16 mouse cellular contexts compared by ENCODE assay signal in the genomic region with DNA sequence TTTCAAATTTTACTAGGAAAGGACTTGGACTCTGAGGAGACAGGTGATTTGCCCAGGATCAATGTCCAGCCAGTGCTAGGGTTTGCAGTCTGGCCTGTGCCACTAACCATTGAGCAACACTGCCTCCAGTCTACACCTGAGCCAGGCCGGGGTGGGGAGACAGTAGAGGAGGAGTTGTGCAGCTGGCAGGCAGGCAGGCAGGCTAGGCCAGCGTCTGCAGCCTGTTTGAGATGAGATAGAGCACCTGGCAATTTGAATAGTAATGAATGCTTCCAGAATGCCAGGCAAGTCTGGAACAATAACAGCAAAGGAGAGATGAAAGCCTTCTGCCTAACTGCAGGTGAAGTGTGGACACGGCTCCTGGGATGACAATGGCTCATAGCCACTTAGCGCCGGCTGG. TPM values are rescaled to one million over a fixed set of nuclear protein-coding genes. Genes with fewer than 3 reads are reported as not detected.
A peak's percentile ranks its signal among the peaks of the same experiment; 100 is the strongest.
DNase-seq lines count a peak whose midpoint lies in the region; ATAC-seq lines count a peak whose summit lies in the region.
"Had no signal": no experiment of that assay in that cellular context is flagged by ENCODE, and none has a peak within 500 bp of the region (broad histone marks: within the 10 kb centered on the region; RNA-seq: fewer than 3 reads in every experiment).

No protein-coding gene starts in this region.

- H3K27ac ChIP-seq in hindbrain, embryonic 15.5 days (replicated peaks), result no peak overlapping the region
- H3K27ac ChIP-seq in hindbrain, embryonic 10.5 days, result no peak overlapping the region
- H3K27ac ChIP-seq in midbrain, embryonic 13.5 days, result peak overlapping the region; percentile 7; the same call in 1 of the 2 replicates
- no peak overlapping the region for H3K27ac ChIP-seq in midbrain, embryonic 11.5 days (ENCODE audit: low read depth, low read length)
- peak overlapping the region; percentile 70 for H3K27ac ChIP-seq in forebrain, embryonic 14.5 days (ENCODE audit: low read depth, low read length)
- H3K27ac ChIP-seq: heart, adult 2 months; heart, embryonic 15.5 days had no signal

- 43% methylated on average over 5 of the region's 5 CpGs for WGBS in hindbrain, embryonic 15.5 days
- 79% methylated on average over 5 of the region's 5 CpGs for WGBS in hindbrain, embryonic 10.5 days
- 53% methylated on average over 5 of the region's 5 CpGs for WGBS in midbrain, embryonic 13.5 days
- WGBS in midbrain, embryonic 11.5 days, result 82% methylated on average over 5 of the region's 5 CpGs
- WGBS in forebrain, embryonic 14.5 days, result 64% methylated on average over 5 of the region's 5 CpGs

- H3K4me2 ChIP-seq in hindbrain, embryonic 15.5 days, result no peak overlapping the region
- no peak overlapping the region for H3K4me2 ChIP-seq in midbrain, embryonic 13.5 days (replicated peaks)
- H3K4me2 ChIP-seq in midbrain, embryonic 11.5 days, result no peak overlapping the region
- no peak overlapping the region for H3K4me2 ChIP-seq in forebrain, embryonic 14.5 days (ENCODE audit: low read length)
- H3K4me2 ChIP-seq: heart, embryonic 15.5 days had no signal

- H3K4me3 ChIP-seq in hindbrain, embryonic 15.5 days, result no peak overlapping the region
- no peak overlapping the region for H3K4me3 ChIP-seq in hindbrain, embryonic 10.5 days
- H3K4me3 ChIP-seq in midbrain, embryonic 13.5 days (replicated peaks), result no peak overlapping the region
- H3K4me3 ChIP-seq in midbrain, embryonic 11.5 days (ENCODE audit: low read depth, low read length), result no peak overlapping the region
- no peak overlapping the region for H3K4me3 ChIP-seq in forebrain, embryonic 14.5 days (ENCODE audit: low read depth, low read length)
- H3K4me3 ChIP-seq: heart, adult 2 months; heart, embryonic 15.5 days had no signal

- no peak overlapping the region for H3K9ac ChIP-seq in hindbrain, embryonic 15.5 days
- H3K9ac ChIP-seq in midbrain, embryonic 13.5 days (replicated peaks), result no peak overlapping the region
- no peak overlapping the region for H3K9ac ChIP-seq in midbrain, embryonic 11.5 days (ENCODE audit: low read length)
- H3K9ac ChIP-seq in forebrain, embryonic 14.5 days (ENCODE audit: low read length), result no peak overlapping the region
- H3K9ac ChIP-seq: heart, embryonic 15.5 days had no signal

- H3K4me1 ChIP-seq in hindbrain, embryonic 15.5 days (replicated peaks), result peaks cover 16% of the 10 kb centered on the region
- H3K4me1 ChIP-seq in hindbrain, embryonic 10.5 days (replicated peaks), result peaks cover 41% of the 10 kb centered on the region
- peaks cover 41% of the 10 kb centered on the region for H3K4me1 ChIP-seq in midbrain, embryonic 13.5 days (replicated peaks)
- peaks cover 3% of the 10 kb centered on the region; the same call in 1 of the 2 replicates for H3K4me1 ChIP-seq in midbrain, embryonic 11.5 days (ENCODE audit: control insufficient read depth, insufficient read depth, low read length)
- H3K4me1 ChIP-seq in forebrain, embryonic 14.5 days (ENCODE audit: control insufficient read depth, insufficient read depth, low read length), result no peaks in the 10 kb centered on the region; the same call in 1 of the 2 replicates
- H3K4me1 ChIP-seq: heart, embryonic 15.5 days had no signal

- peaks cover 1% of the 10 kb centered on the region for H3K9me3 ChIP-seq in hindbrain, embryonic 15.5 days
- peaks cover 16% of the 10 kb centered on the region for H3K9me3 ChIP-seq in hindbrain, embryonic 10.5 days
- peaks cover 10% of the 10 kb centered on the region for H3K9me3 ChIP-seq in midbrain, embryonic 13.5 days
- peaks cover under 1% of the 10 kb centered on the region; the same call in 1 of the 2 replicates for H3K9me3 ChIP-seq in midbrain, embryonic 11.5 days (ENCODE audit: control insufficient read depth, low read length)
- peaks cover 2% of the 10 kb centered on the region; the same call in 1 of the 2 replicates for H3K9me3 ChIP-seq in forebrain, embryonic 14.5 days (replicated peaks; ENCODE audit: control insufficient read depth, low read length)

- no peaks in the 10 kb centered on the region for H3K36me3 ChIP-seq in hindbrain, embryonic 15.5 days
- H3K36me3 ChIP-seq in hindbrain, embryonic 10.5 days, result peaks cover 7% of the 10 kb centered on the region; the same call in 1 of the 2 replicates
- peaks cover 8% of the 10 kb centered on the region; the same call in 1 of the 2 replicates for H3K36me3 ChIP-seq in midbrain, embryonic 13.5 days
- H3K36me3 ChIP-seq in midbrain, embryonic 11.5 days (ENCODE audit: control insufficient read depth, insufficient read depth, low read length), result no peaks in the 10 kb centered on the region
- H3K36me3 ChIP-seq in forebrain, embryonic 14.5 days (ENCODE audit: control insufficient read depth, insufficient read depth, low read length), result no peaks in the 10 kb centered on the region
- H3K36me3 ChIP-seq: heart, embryonic 15.5 days had no signal

- no peak for DNase-seq in hindbrain, embryonic 10.5 days (ENCODE audit: low spot score)
- DNase-seq in midbrain, embryonic 11.5 days (ENCODE audit: low spot score, missing footprints), result no peak
- peak; percentile 42 for DNase-seq in brain, adult 2 months (ENCODE audit: low read depth, low spot score)
- peak; percentile 48 for DNase-seq in forebrain, embryonic 14.5 days (ENCODE audit: low spot score)
- DNase-seq in ovary, adult 18-20 months (ENCODE audit: low spot score), result no peak
- no peak for DNase-seq in embryo, embryonic 9.5 days (ENCODE audit: extremely low spot score)
- DNase-seq: adrenal gland, postnatal 36 days; gastrocnemius, postnatal 14 days; heart, adult 2 months; lung, adult 18-20 months; right cerebral cortex, postnatal 25 days had no signal

- ATAC-seq in hindbrain, embryonic 15.5 days (ENCODE audit: low FRiP score, low read depth), result peak; percentile 36; the same call in 1 of the 2 replicates
- ATAC-seq in midbrain, embryonic 13.5 days, result peak; percentile 25; the same call in 1 of the 2 replicates
- no peak for ATAC-seq in midbrain, embryonic 11.5 days (ENCODE audit: low FRiP score)
- ATAC-seq in forebrain, embryonic 14.5 days, result 0 out of 2 replicates have a peak, but pooled peaks have one; percentile 55
- ATAC-seq: activated CD4-positive, CD25-positive, alpha-beta regulatory T cell, adult 4 months; Patski had no signal

- H3K27me3 ChIP-seq in hindbrain, embryonic 15.5 days, result no peaks in the 10 kb centered on the region
- H3K27me3 ChIP-seq in hindbrain, embryonic 10.5 days (ENCODE audit: insufficient read depth, poor library complexity, severe bottlenecking), result no peaks in the 10 kb centered on the region
- no peaks in the 10 kb centered on the region for H3K27me3 ChIP-seq in midbrain, embryonic 13.5 days
- H3K27me3 ChIP-seq in midbrain, embryonic 11.5 days (ENCODE audit: control insufficient read depth, insufficient read depth, low read length), result no peaks in the 10 kb centered on the region
- no peaks in the 10 kb centered on the region for H3K27me3 ChIP-seq in forebrain, embryonic 14.5 days (replicated peaks; ENCODE audit: control insufficient read depth, insufficient read depth, low read length)
- H3K27me3 ChIP-seq: heart, embryonic 15.5 days; Patski had no signal

RNA-seq across cellular contexts. Expression of gene Shisal1, which starts 54.1 kb away (rescaled TPM):
- 14.1 and 15.7 TPM in 2 replicates for polyA plus RNA-seq in hindbrain, embryonic 15.5 days (2015; fragmentation: Nextera tagmentation; extraction: Ambion mirVana)
- 4.0 and 5.2 TPM in 2 replicates for polyA plus RNA-seq in hindbrain, embryonic 10.5 days (2016; fragmentation: Nextera tagmentation; extraction: Ambion mirVana)
- 10.8 and 11.1 TPM in 2 replicates for polyA plus RNA-seq in midbrain, embryonic 13.5 days (2015; fragmentation: Nextera tagmentation; extraction: Ambion mirVana)
- 7.8 and 8.3 TPM in 2 replicates for polyA plus RNA-seq in midbrain, embryonic 11.5 days (2014; fragmentation: Nextera tagmentation; extraction: Ambion mirVana)
- polyA plus RNA-seq in forebrain, embryonic 14.5 days (2014; fragmentation: Nextera tagmentation; extraction: Ambion mirVana), result 7.9 and 9.6 TPM in 2 replicates
- polyA plus RNA-seq: activated CD4-positive, CD25-positive, alpha-beta regulatory T cell, adult 4 months had no signal

Comparison
In these comparisons a context has a peak if more than half of its experiments do, and no peak if none do; other contexts are left out.
1. H3K27ac ChIP-seq: peak in midbrain, embryonic 13.5 days (single experiment) and forebrain, embryonic 14.5 days (single experiment); none in hindbrain, embryonic 15.5 days (single experiment), hindbrain, embryonic 10.5 days (single experiment) and midbrain, embryonic 11.5 days (single experiment).
2. DNase-seq: peak in brain, adult 2 months (single experiment) and forebrain, embryonic 14.5 days (single experiment); none in hindbrain, embryonic 10.5 days (single experiment), midbrain, embryonic 11.5 days (single experiment), ovary, adult 18-20 months (single experiment) and embryo, embryonic 9.5 days (single experiment).